Mouse (Mus musculus): ENCODE measurements at regions not wholly inside any gene's neighbourhood (a gene's known extent, or its start where the extent isn't known, plus 50 kb on each side); places are given as distances from the start of the nearest gene placed in this dataset.

DNA sequence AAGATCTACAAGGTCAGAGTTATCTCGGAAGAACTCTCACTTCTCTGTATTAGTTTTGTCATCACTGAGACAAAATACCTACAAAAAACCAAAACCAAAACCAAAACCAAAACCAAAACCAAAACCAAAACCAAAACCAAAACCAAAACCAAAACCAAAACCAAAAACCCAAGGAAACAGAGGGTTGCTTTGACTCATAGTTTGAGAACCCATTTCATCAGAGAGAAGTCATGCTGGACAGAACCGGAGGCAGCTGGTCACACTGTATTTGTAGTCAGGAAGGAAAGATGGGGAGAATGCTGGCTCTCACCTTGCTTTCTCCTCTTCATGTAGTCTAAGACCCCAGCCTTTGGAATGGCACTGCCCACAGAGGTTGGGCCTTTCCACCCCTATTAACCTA is 57.3 kb upstream of the Cnr1 start:
- H3K27ac ChIP-seq: no peak overlapping the region
- no peak for DNase-seq (ENCODE audit: low spot score in 2 of 2)
- TF ChIP-seq CTCF (conservative IDR thresholded peaks at IDR 0.05): no peak
- H3K4me3 ChIP-seq: no peak overlapping the region

DNA sequence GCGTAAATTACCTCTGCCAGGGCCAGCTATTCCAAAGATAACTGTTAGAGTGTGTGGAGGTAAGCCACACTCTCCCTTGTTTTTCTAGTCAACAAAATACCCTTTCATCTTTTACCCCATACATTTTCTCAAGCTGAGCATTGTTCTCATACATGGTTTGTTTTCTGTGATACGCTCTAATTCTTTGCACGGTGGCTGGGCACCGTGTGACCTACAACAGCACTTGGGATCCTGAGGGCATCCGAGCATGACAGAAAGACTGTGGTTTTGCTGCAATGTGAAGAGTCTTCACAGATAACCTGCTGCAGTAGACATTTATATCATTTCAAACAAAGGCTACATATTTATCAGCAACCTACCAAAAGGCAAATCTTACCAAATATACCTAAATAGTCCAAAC is 55.1 kb upstream of the Cnr1 start:
- Histone ChIP-seq H3K4me3 (no peak overlapping the region), H3K27ac (no peak overlapping the region)
- DNase-seq (ENCODE audit: low spot score in 2 of 2): no peak
- no peak for TF ChIP-seq CTCF (conservative IDR thresholded peaks at IDR 0.05)

Small RNA genes lying in the stretch of these regions (microRNA-seq; reads per million reads assigned to microRNA genes)
- gene Gm23304: 0 reads per million in 2 experiments
